Mouse (Mus musculus) heart, postnatal 0 days (tissue): ENCODE measurements around the gene Cd55.

Experiments
- CTCF ChIP-seq: IDR thresholded peaks from 2 replicates; pipeline ENCODE4 v1.5.1; 2016; ENCODE audit warnings: antibody characterized with exemption, control low read depth, low read depth
- EP300 ChIP-seq: IDR thresholded peaks from 2 replicates; pipeline ENCODE4 v1.6.1; 2016; ENCODE audit warnings: antibody characterized with exemption, low read depth

- no peak for TF ChIP-seq CTCF
- TF ChIP-seq EP300: no peak
Measured at GRCm38 (mm10) chr1:130507408-130507807, 44.9 kb upstream of the Cd55 start.
